Mouse (Mus musculus) heart, adult 8-10 months (tissue): Measurements from ENCODE around the gene E130311K13Rik. TPM values are rescaled to one million over a fixed set of nuclear protein-coding genes. Genes with fewer than 3 reads are reported as not detected.

ENCODE experiments used
- DNase-seq: peaks from one replicate; pipeline ENCODE4 v3.0.0; 2022; ENCODE audit warnings: low spot score
- total RNA-seq, 4 experiments: library from RNA; stranded (reverse); gene quantifications; 2 replicates each; pipeline ENCODE4 v1.2.4; 2022

Gene E130311K13Rik
- total RNA-seq = 10 to 100 TPM; 10.6 to 12.5 (median 11.7) TPM

GRCm38 (mm10) chr3:63928878-63929859 is at the start of gene E130311K13Rik:
TSS of gene E130311K13Rik (minus strand) at chr3:63929472.
- DNase-seq = peak; percentile 87

- no peak for DNase-seq
These were observed 48.6 kb upstream of the E130311K13Rik start for GRCm38 (mm10) chr3:63977895-63978294.

- DNase-seq = peak; percentile 92
These were observed 47.0 kb upstream of the E130311K13Rik start, which contains the start of gene Gmps for GRCm38 (mm10) chr3:63975955-63976908. TSS of gene Gmps (plus strand) at chr3:63976106.

GRCm38 (mm10) chr3:63965929-63966328 is 36.7 kb upstream of the E130311K13Rik start:
- no peak for DNase-seq

- no peak for DNase-seq
These were observed 35.6 kb upstream of the E130311K13Rik start for GRCm38 (mm10) chr3:63964922-63965249.

- peak; percentile 100 for DNase-seq
These were observed 35.0 kb upstream of the E130311K13Rik start, which contains the start of gene Slc33a1 for GRCm38 (mm10) chr3:63964100-63964921. TSS of gene Slc33a1 (minus strand) at chr3:63964768.

GRCm38 (mm10) chr3:63963421-63964099 is 34.3 kb upstream of the E130311K13Rik start:
- no peak for DNase-seq

- no peak for DNase-seq
These were observed 20.6 kb upstream of the E130311K13Rik start for GRCm38 (mm10) chr3:63949837-63950236.

- no peak for DNase-seq
These were observed 12.1 kb upstream of the E130311K13Rik start for GRCm38 (mm10) chr3:63941204-63941850.

- DNase-seq = no peak
These were observed 9.7 kb upstream of the E130311K13Rik start for GRCm38 (mm10) chr3:63938928-63939327.

- DNase-seq = no peak
These were observed 9.6 kb downstream of the E130311K13Rik start for GRCm38 (mm10) chr3:63919634-63920033.

GRCm38 (mm10) chr3:63910301-63910700 is 19.0 kb downstream of the E130311K13Rik start:
- DNase-seq = no peak

- DNase-seq = no peak
These were observed 24.0 kb downstream of the E130311K13Rik start for GRCm38 (mm10) chr3:63905241-63905640.

GRCm38 (mm10) chr3:63904157-63904556 is 25.1 kb downstream of the E130311K13Rik start:
- DNase-seq = no peak

GRCm38 (mm10) chr3:63900021-63900571 is 29.2 kb downstream of the E130311K13Rik start:
- no peak for DNase-seq

- no peak for DNase-seq
These were observed 30.0 kb downstream of the E130311K13Rik start, which contains the start of gene Plch1 for GRCm38 (mm10) chr3:63899309-63899695. TSS of gene Plch1 (minus strand) at chr3:63899472.

GRCm38 (mm10) chr3:63898581-63899308 is 30.5 kb downstream of the E130311K13Rik start:
- peak; percentile 40 for DNase-seq

GRCm38 (mm10) chr3:63897177-63897576 is 32.1 kb downstream of the E130311K13Rik start:
- DNase-seq = no peak

- no peak for DNase-seq
These were observed 33.0 kb downstream of the E130311K13Rik start for GRCm38 (mm10) chr3:63896303-63896702.
